Mouse (Mus musculus) kidney, embryonic 15.5 days (tissue): ENCODE results near the gene Arhgef3. TPM values are rescaled to one million over a fixed set of nuclear protein-coding genes. Genes with fewer than 3 reads are reported as not detected.

Experiments used
- ATAC-seq: fragments of 200-750 bp; cut with Nextera tagmentation; replicated peaks from 2 replicates; pipeline ENCODE4 v1.8.0; 2017; ENCODE audit warnings: moderate TSS enrichment; ENCODE audit not compliant: low FRiP score
- H3K27ac ChIP-seq: fragments of 300-500 bp; sonication (generic); 2 replicates; pipeline ENCODE4 v1.5.1; 2015; ENCODE audit warnings: mild to moderate bottlenecking, inconsistent platforms
- H3K27me3 ChIP-seq: fragments of 300-500 bp; sonication (generic); 2 replicates; pipeline ENCODE4 v1.6.1; 2015; ENCODE audit warnings: inconsistent platforms
- H3K36me3 ChIP-seq: fragments of 300-500 bp; sonication (generic); 2 replicates; pipeline ENCODE4 v1.6.1; 2015; ENCODE audit warnings: inconsistent platforms
- H3K4me1 ChIP-seq: fragments of 300-500 bp; sonication (generic); 2 replicates; pipeline ENCODE4 v1.6.1; 2015; ENCODE audit warnings: inconsistent platforms
- H3K4me2 ChIP-seq: fragments of 300-500 bp; sonication (generic); 2 replicates; pipeline ENCODE4 v1.6.1; 2015; ENCODE audit warnings: moderate library complexity, mild to moderate bottlenecking, inconsistent platforms
- H3K4me3 ChIP-seq: fragments of 300-500 bp; sonication (generic); replicated peaks from 2 replicates; pipeline ENCODE4 v1.5.1; 2015; ENCODE audit warnings: mild to moderate bottlenecking, inconsistent platforms
- H3K9ac ChIP-seq: fragments of 300-500 bp; sonication (generic); 2 replicates; pipeline ENCODE4 v1.6.1; 2015; ENCODE audit warnings: mild to moderate bottlenecking, inconsistent platforms
- H3K9me3 ChIP-seq: fragments of 300-500 bp; sonication (generic); replicated peaks from 2 replicates; pipeline ENCODE4 v1.6.1; 2016; ENCODE audit warnings: inconsistent platforms
- WGBS: fragments of 180-500 bp; shearing (Covaris S2); methylation state at CpG from one replicate; pipeline ENCODE4 v1.1.7; 2015; ENCODE audit warnings: mixed read lengths; 5-methylcytosine and 5-hydroxymethylcytosine counted together
- microRNA-seq: library from miRNA; unstranded; fragments of <30 nt; microRNA quantifications from one replicate; pipeline ENCODE4, GENCODE M21; 2016
- polyA plus RNA-seq: library from polyadenylated mRNA; unstranded; fragments of >200 nt; fragmentation: Nextera tagmentation; extraction: Ambion mirVana; gene quantifications from 2 replicates; pipeline ENCODE4 v1.2.1, GENCODE M21; 2015

Gene Arhgef3
- polyA plus RNA-seq, 1 experiment from 2014 or later: 17.2 TPM

DNA sequence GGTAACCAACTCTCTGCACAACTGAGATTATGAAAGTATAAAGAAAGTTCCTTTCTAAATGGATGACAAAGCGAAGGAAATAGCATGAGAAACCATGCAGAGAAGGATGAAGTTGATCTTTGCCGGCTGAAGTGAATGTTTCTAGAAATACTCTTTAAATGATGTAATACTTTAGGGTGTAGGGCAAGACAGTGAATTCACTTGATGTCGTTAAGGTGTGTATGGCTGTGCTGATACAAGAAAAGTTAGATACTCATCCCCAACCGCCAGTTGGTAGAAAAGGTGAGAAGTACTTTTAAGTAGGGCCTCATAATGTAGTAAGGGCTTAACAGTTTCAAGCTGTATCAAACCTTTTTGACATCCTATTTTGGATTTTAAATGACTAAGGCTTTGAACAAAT, 315.6 kb downstream of the Arhgef3 start:
- Histone ChIP-seq H3K9me3 (peaks cover 14% of the 10 kb centered on the region), H3K27me3 (no peaks in the 10 kb centered on the region), H3K4me1 (peaks cover 12% of the 10 kb centered on the region), H3K36me3 (peaks cover 41% of the 10 kb centered on the region), H3K4me2 (peak overlapping the region; percentile 91), H3K9ac (no peak overlapping the region), H3K27ac (no peak overlapping the region), H3K4me3 (no peak overlapping the region)
- 95% methylated on average over 4 of the region's 4 CpGs for WGBS
- ATAC-seq: no peak

DNA sequence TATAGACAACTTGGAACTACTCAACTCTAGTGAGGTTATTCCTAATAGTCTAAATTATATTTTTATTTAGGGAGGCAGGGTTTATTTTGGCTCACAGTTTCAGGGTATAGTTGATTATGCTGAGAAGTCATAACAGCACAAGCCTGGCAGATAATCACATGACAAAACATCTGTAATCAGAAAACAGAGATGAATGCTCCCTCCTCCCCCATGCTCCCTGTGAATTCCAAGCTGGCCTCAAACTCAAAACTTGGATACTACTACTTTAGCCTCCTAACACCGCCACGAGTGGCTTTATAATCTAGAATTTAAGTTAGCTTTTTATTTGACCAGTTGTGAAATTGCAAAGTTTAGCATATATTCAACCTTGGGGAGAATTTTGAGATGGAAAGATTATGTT, 317.4 kb downstream of the Arhgef3 start:
- ATAC-seq: no peak
- Histone ChIP-seq H3K27me3 (no peaks in the 10 kb centered on the region), H3K36me3 (peaks cover 53% of the 10 kb centered on the region), H3K27ac (no peak overlapping the region), H3K9ac (no peak overlapping the region), H3K4me3 (no peak overlapping the region), H3K4me2 (no peak overlapping the region), H3K4me1 (peaks cover 12% of the 10 kb centered on the region), H3K9me3 (peaks cover 14% of the 10 kb centered on the region)
- WGBS: 99% methylated on average over 2 of the region's 2 CpGs

DNA sequence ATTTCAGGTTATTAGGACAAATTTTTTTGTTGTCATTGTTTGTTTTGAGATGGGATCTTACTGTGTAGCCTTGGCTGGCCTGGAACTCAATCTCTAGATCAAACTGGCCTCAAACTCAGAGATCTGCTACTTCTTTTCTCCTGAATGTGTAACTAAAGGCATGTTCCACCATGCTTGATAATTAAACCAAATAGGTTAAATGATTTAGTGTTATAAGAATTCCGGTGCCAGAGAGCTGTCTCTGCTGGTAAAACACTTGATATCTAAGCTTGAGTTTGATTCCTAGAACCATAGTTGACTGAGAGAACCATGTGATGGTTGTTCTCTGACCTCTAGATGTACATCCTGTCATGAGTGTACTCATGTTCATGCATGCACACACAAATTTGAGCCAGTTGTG, 321.4 kb downstream of the Arhgef3 start:
- WGBS: 88% methylated on average over 1 of the region's 1 CpGs
- H3K4me2 ChIP-seq: no peak overlapping the region
- peaks cover 3% of the 10 kb centered on the region; the same call in 1 of the 2 replicates for H3K9me3 ChIP-seq
- no peak overlapping the region for H3K27ac ChIP-seq
- H3K36me3 ChIP-seq: peaks cover 48% of the 10 kb centered on the region
- no peak overlapping the region for H3K9ac ChIP-seq
- ATAC-seq: no peak
- H3K27me3 ChIP-seq: no peaks in the 10 kb centered on the region
- no peaks in the 10 kb centered on the region for H3K4me1 ChIP-seq
- no peak overlapping the region for H3K4me3 ChIP-seq

DNA sequence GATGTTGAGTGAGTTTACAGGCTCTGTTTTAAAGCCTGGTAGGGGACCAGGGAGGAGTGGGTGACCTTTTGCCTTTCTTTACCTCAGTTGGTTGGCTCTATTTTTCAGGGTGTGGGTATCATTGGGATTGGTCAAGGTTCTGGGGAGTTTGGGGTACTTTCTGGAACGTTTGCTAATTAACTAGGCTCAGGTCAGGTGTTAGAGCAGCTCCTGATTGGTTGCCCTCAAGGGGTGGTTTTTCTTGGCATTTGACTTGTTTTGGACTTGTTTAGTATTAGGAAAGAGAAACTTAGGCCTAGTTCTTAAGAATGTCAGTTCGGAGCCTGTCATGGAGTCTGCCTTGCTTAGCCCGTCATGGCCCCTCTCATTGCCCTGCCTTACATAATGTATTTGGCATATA, 322.1 kb downstream of the Arhgef3 start:
- ATAC-seq: no peak
- H3K4me2 ChIP-seq: no peak overlapping the region
- no peak overlapping the region for H3K27ac ChIP-seq
- WGBS: 84% methylated on average over 3 of the region's 3 CpGs
- peaks cover under 1% of the 10 kb centered on the region; the same call in 1 of the 2 replicates for H3K9me3 ChIP-seq
- no peak overlapping the region for H3K9ac ChIP-seq
- no peak overlapping the region for H3K4me3 ChIP-seq
- H3K4me1 ChIP-seq: no peaks in the 10 kb centered on the region
- no peaks in the 10 kb centered on the region for H3K27me3 ChIP-seq
- H3K36me3 ChIP-seq: peaks cover 44% of the 10 kb centered on the region

GRCm38 (mm10) chr14:27440921-27441320, 326.2 kb downstream of the Arhgef3 start:
- Histone ChIP-seq H3K27me3 (no peaks in the 10 kb centered on the region), H3K4me1 (no peaks in the 10 kb centered on the region), H3K4me2 (no peak overlapping the region), H3K27ac (no peak overlapping the region), H3K9ac (no peak overlapping the region), H3K9me3 (no peaks in the 10 kb centered on the region), H3K36me3 (peaks cover 50% of the 10 kb centered on the region), H3K4me3 (no peak overlapping the region)
- no peak for ATAC-seq

GRCm38 (mm10) chr14:27444851-27445281, 330.2 kb downstream of the Arhgef3 start:
- no peaks in the 10 kb centered on the region for H3K9me3 ChIP-seq
- no peaks in the 10 kb centered on the region for H3K27me3 ChIP-seq
- ATAC-seq: no peak
- H3K27ac ChIP-seq: no peak overlapping the region
- peaks cover 63% of the 10 kb centered on the region for H3K36me3 ChIP-seq
- no peak overlapping the region for H3K9ac ChIP-seq
- no peaks in the 10 kb centered on the region for H3K4me1 ChIP-seq
- H3K4me3 ChIP-seq: no peak overlapping the region
- 97% methylated on average over 2 of the region's 2 CpGs for WGBS
- H3K4me2 ChIP-seq: no peak overlapping the region

DNA sequence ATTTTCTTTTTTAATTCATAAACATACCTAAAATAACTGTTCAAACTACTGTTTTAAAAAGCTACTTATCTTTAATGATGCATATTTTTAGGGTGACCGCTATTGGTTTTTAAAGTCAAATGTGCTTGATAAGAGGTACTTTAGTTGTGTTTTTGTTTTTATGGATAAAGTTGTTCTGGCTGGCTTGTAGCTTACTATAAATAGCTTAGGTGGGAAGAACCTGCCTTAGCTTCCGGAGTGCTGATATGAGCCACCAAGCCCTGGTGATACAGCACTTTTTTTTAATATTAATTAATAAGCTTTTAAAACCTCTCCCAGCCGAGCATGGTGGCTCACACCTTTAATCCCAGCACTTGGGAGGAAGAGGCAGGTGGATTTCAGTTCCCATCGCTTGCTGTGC, 332.3 kb downstream of the Arhgef3 start:
- ATAC-seq: no peak
- Histone ChIP-seq H3K36me3 (peaks cover 66% of the 10 kb centered on the region), H3K27me3 (no peaks in the 10 kb centered on the region), H3K9me3 (no peaks in the 10 kb centered on the region), H3K4me1 (no peaks in the 10 kb centered on the region), H3K4me2 (no peak overlapping the region), H3K4me3 (no peak overlapping the region), H3K9ac (no peak overlapping the region), H3K27ac (no peak overlapping the region)
- WGBS: 91% methylated on average over 4 of the region's 4 CpGs

Small RNAs within 50 kb of the gene (microRNA-seq; reads per million reads assigned to microRNA genes)
- gene Gm23633: not detected

Other genes with a start within 250 kb of the Arhgef3 start
- gene Asb14, start 220.3 kb upstream of the Arhgef3 start, polyA plus RNA-seq: 0.12 TPM in 1 of 2 replicates, not detected in the other
- gene Appl1, start 143.7 kb upstream of the Arhgef3 start, polyA plus RNA-seq: 39.2 and 41.8 TPM in 2 replicates
- gene Hesx1, start 120.5 kb upstream of the Arhgef3 start, polyA plus RNA-seq: 1.1 and 1.4 TPM in 2 replicates
- 5.9 and 6.2 TPM in 2 replicates for gene Il17rd, start 76.0 kb upstream of the Arhgef3 start, polyA plus RNA-seq